Mouse (Mus musculus) left cerebral cortex, postnatal 36 days (tissue): ENCODE measurements around the gene Marc1. TPM values are rescaled to one million over a fixed set of nuclear protein-coding genes. Genes with fewer than 3 reads are reported as not detected.

Experiments used
- DNase-seq, 2 experiments: peaks; one replicate each; pipeline ENCODE4 v3.0.0; 2021 to 2022; ENCODE audit warnings: low spot score in 2 of 2, mixed read lengths in 1 of 2
- intact Hi-C: fragments of 180-260 bp; cut with DNase I; formaldehyde crosslinking; loops from one replicate; pipeline ENCODE4 v1.15.1; 2025
- microRNA-seq: library from miRNA; unstranded; fragments of <30 nt; microRNA quantifications from one replicate; pipeline ENCODE4 v1.2.0, GENCODE M21; 2022
- total RNA-seq, 2 experiments: library from RNA; stranded (reverse); gene quantifications; 2 replicates each; pipeline ENCODE4 v1.2.3; 2021

Gene Marc1
- total RNA-seq, 2 experiments from 2014 or later: 0.18 TPM; not detected in 1

- no peak for DNase-seq
- intact Hi-C loops: loop anchor here (10.0 kb wide), 1 partner anchor 512 kb away; no protein-coding TSS in a partner anchor
Measured at GRCm38 (mm10) chr1:184777061-184777795, 33.9 kb downstream of the Marc1 start.

GRCm38 (mm10) chr1:184775289-184775688, 35.8 kb downstream of the Marc1 start:
- intact Hi-C loops: loop anchor here (10.0 kb wide), 1 partner anchor 510 kb away; no protein-coding TSS in a partner anchor
- no peak for DNase-seq

GRCm38 (mm10) chr1:184771891-184772249, 39.2 kb downstream of the Marc1 start:
- intact Hi-C loops: loop anchor here (10.0 kb wide), 1 partner anchor 507 kb away; no protein-coding TSS in a partner anchor
- no peak for DNase-seq

- DNase-seq: peak; percentile 39 to 52
- intact Hi-C loops: loop anchor here (10.0 kb wide), 1 partner anchor 507 kb away; no protein-coding TSS in a partner anchor
Measured at GRCm38 (mm10) chr1:184771202-184771890, 39.8 kb downstream of the Marc1 start.

- DNase-seq: no peak
- intact Hi-C loops: no loop called here
Measured at GRCm38 (mm10) chr1:184763866-184764265, 47.2 kb downstream of the Marc1 start.

GRCm38 (mm10) chr1:184762941-184763340, 48.2 kb downstream of the Marc1 start:
- intact Hi-C loops: no loop called here
- DNase-seq: no peak

GRCm38 (mm10) chr1:184761988-184762387, 49.1 kb downstream of the Marc1 start:
- intact Hi-C loops: no loop called here
- no peak for DNase-seq

- no peak for DNase-seq
- intact Hi-C loops: no loop called here
Measured at GRCm38 (mm10) chr1:184752671-184753070, 58.4 kb downstream of the Marc1 start.

GRCm38 (mm10) chr1:184750114-184750664, 60.9 kb downstream of the Marc1 start:
- intact Hi-C loops: no loop called here
- DNase-seq: no peak

GRCm38 (mm10) chr1:184748692-184749152, 62.4 kb downstream of the Marc1 start:
- intact Hi-C loops: no loop called here
- no peak for DNase-seq

- intact Hi-C loops: loop anchor here (1.0 to 5.0 kb wide), 2 partner anchors 291 to 472 kb away; no protein-coding TSS in a partner anchor
Measured at GRCm38 (mm10) chr1:184737876-184738479, 73.1 kb downstream of the Marc1 start.

GRCm38 (mm10) chr1:184737228-184737627, 73.9 kb downstream of the Marc1 start:
- DNase-seq: no peak
- intact Hi-C loops: loop anchor here (5.0 kb wide), 1 partner anchor 290 kb away; no protein-coding TSS in a partner anchor

More at GRCm38 (mm10) chr1:184737876-184738479, 73.1 kb downstream of the Marc1 start:
- peak; percentile 11 to 37 for DNase-seq

Small RNAs within 50 kb of the gene (microRNA-seq; reads per million reads assigned to microRNA genes)
- 558 reads per million, percentile 73 among the genes with 10 or more reads in this experiment for gene Mir1981

Other genes starting within 250 kb of the Marc1 start
- 1 to 10 TPM; 1.1 to 1.4 TPM for gene Hlx, start 78.7 kb downstream of the Marc1 start, total RNA-seq
- 100 to 1,000 TPM; 156 to 164 TPM for gene Marc2, start 35.1 kb upstream of the Marc1 start, total RNA-seq
- gene C130074G19Rik, start 71.9 kb upstream of the Marc1 start, total RNA-seq: 10 to 100 TPM; 39.6 to 50.5 TPM
- 10 to 100 TPM; 91.2 to 96.3 TPM for gene Mark1, start 188.3 kb upstream of the Marc1 start, total RNA-seq